Mouse (Mus musculus): ENCODE measurements around the gene Sema3a.

Sema3a gene

GRCm38 (mm10) chr5:13318728-13319429 lies 193.7 kb downstream of the Sema3a start:
- no peak for DNase-seq (ENCODE audit: low read depth in 2 of 2, low spot score in 2 of 2)

- no peak for DNase-seq (ENCODE audit: low read depth in 2 of 2, low spot score in 2 of 2)
Observed at GRCm38 (mm10) chr5:13320138-13320537, 194.9 kb downstream of the Sema3a start.

- DNase-seq (ENCODE audit: low read depth in 2 of 2, low spot score in 2 of 2), result no peak
Observed at GRCm38 (mm10) chr5:13327281-13327680, 202.1 kb downstream of the Sema3a start.

GRCm38 (mm10) chr5:13331412-13331811 lies 206.2 kb downstream of the Sema3a start:
- DNase-seq (ENCODE audit: low read depth in 2 of 2, low spot score in 2 of 2), result no peak

- DNase-seq (ENCODE audit: low read depth in 2 of 2, low spot score in 2 of 2), result no peak
Observed at GRCm38 (mm10) chr5:13337665-13338064, 212.5 kb downstream of the Sema3a start.

- DNase-seq (ENCODE audit: low read depth in 2 of 2, low spot score in 2 of 2), result no peak
Observed at GRCm38 (mm10) chr5:13347068-13347467, 221.9 kb downstream of the Sema3a start.

GRCm38 (mm10) chr5:13351611-13352010 lies 226.4 kb downstream of the Sema3a start:
- DNase-seq (ENCODE audit: low read depth in 2 of 2, low spot score in 2 of 2), result no peak

- DNase-seq (ENCODE audit: low read depth in 2 of 2, low spot score in 2 of 2), result no peak
Observed at GRCm38 (mm10) chr5:13352995-13353394, 227.8 kb downstream of the Sema3a start.

GRCm38 (mm10) chr5:13353539-13353938 lies 228.3 kb downstream of the Sema3a start:
- DNase-seq (ENCODE audit: low read depth in 2 of 2, low spot score in 2 of 2), result no peak

- no peak for DNase-seq (ENCODE audit: low read depth in 2 of 2, low spot score in 2 of 2)
Observed at GRCm38 (mm10) chr5:13354913-13355312, 229.7 kb downstream of the Sema3a start.

GRCm38 (mm10) chr5:13358770-13359169 lies 233.6 kb downstream of the Sema3a start:
- no peak for DNase-seq (ENCODE audit: low read depth in 2 of 2, low spot score in 2 of 2)

- DNase-seq (ENCODE audit: low read depth in 2 of 2, low spot score in 2 of 2), result no peak
Observed at GRCm38 (mm10) chr5:13360711-13361110, 235.5 kb downstream of the Sema3a start.

GRCm38 (mm10) chr5:13365108-13365507 lies 239.9 kb downstream of the Sema3a start:
- DNase-seq (ENCODE audit: low read depth in 2 of 2, low spot score in 2 of 2), result no peak

GRCm38 (mm10) chr5:13379223-13379622 lies 254.0 kb downstream of the Sema3a start:
- no peak for DNase-seq (ENCODE audit: low read depth in 2 of 2, low spot score in 2 of 2)

- DNase-seq (ENCODE audit: low read depth in 2 of 2, low spot score in 2 of 2), result no peak
Observed at GRCm38 (mm10) chr5:13384047-13384446, 258.8 kb downstream of the Sema3a start.

GRCm38 (mm10) chr5:13384714-13385113 lies 259.5 kb downstream of the Sema3a start:
- DNase-seq (ENCODE audit: low read depth in 2 of 2, low spot score in 2 of 2), result no peak

- DNase-seq (ENCODE audit: low read depth in 2 of 2, low spot score in 2 of 2), result no peak
Observed at GRCm38 (mm10) chr5:13386603-13387002, 261.4 kb downstream of the Sema3a start.

GRCm38 (mm10) chr5:13387679-13388078 lies 262.5 kb downstream of the Sema3a start:
- no peak for DNase-seq (ENCODE audit: low read depth in 2 of 2, low spot score in 2 of 2)

- no peak for DNase-seq (ENCODE audit: low read depth in 2 of 2, low spot score in 2 of 2)
Observed at GRCm38 (mm10) chr5:13389995-13390394, 264.8 kb downstream of the Sema3a start.

GRCm38 (mm10) chr5:13405432-13405831 lies 280.2 kb downstream of the Sema3a start:
- no peak for DNase-seq (ENCODE audit: low read depth in 2 of 2, low spot score in 2 of 2)

- DNase-seq (ENCODE audit: low read depth in 2 of 2, low spot score in 2 of 2), result no peak
Observed at GRCm38 (mm10) chr5:13406131-13406530, 280.9 kb downstream of the Sema3a start.

- DNase-seq (ENCODE audit: low read depth in 2 of 2, low spot score in 2 of 2), result no peak
Observed at GRCm38 (mm10) chr5:13411920-13412319, 286.7 kb downstream of the Sema3a start.

- no peak for DNase-seq (ENCODE audit: low read depth in 2 of 2, low spot score in 2 of 2)
Observed at GRCm38 (mm10) chr5:13413915-13414525, 288.8 kb downstream of the Sema3a start.

Data from CD8-positive naive resting alpha-beta T cell, adult 2 months (primary cell).